Mouse (Mus musculus) embryonic facial prominence, embryonic 15.5 days (tissue): ENCODE data around the gene Cacna1s. TPM values are rescaled to one million over a fixed set of nuclear protein-coding genes. Genes with fewer than 3 reads are reported as not detected.
A peak's percentile ranks its signal among the peaks of the same experiment; 100 is the strongest.

Source experiments
- ATAC-seq: fragments of 200-750 bp; cut with Nextera tagmentation; 2 replicates; pipeline ENCODE4 v1.8.0; 2017; ENCODE audit warnings: low read depth, moderate TSS enrichment; ENCODE audit not compliant: insufficient number of reproducible peaks, low FRiP score, low TSS enrichment
- H3K27ac ChIP-seq: fragments of 300-500 bp; sonication (generic); replicated peaks from 2 replicates; pipeline ENCODE4 v1.5.1; 2015; ENCODE audit warnings: mild to moderate bottlenecking, inconsistent platforms
- H3K27me3 ChIP-seq: fragments of 300-500 bp; sonication (generic); 2 replicates; pipeline ENCODE4 v1.6.1; 2015; ENCODE audit warnings: inconsistent platforms
- H3K36me3 ChIP-seq: fragments of 300-500 bp; sonication (generic); 2 replicates; pipeline ENCODE4 v1.6.1; 2015; ENCODE audit warnings: mild to moderate bottlenecking, inconsistent platforms
- H3K4me1 ChIP-seq: fragments of 300-500 bp; sonication (generic); 2 replicates; pipeline ENCODE4 v1.6.1; 2015; ENCODE audit warnings: inconsistent platforms
- H3K4me2 ChIP-seq: fragments of 300-500 bp; sonication (generic); replicated peaks from 2 replicates; pipeline ENCODE4 v1.6.1; 2015; ENCODE audit warnings: mild to moderate bottlenecking, inconsistent platforms
- H3K4me3 ChIP-seq: fragments of 300-500 bp; sonication (generic); replicated peaks from 2 replicates; pipeline ENCODE4 v1.5.1; 2015; ENCODE audit warnings: mild to moderate bottlenecking, inconsistent platforms
- H3K9ac ChIP-seq: fragments of 300-500 bp; sonication (generic); 2 replicates; pipeline ENCODE4 v1.6.1; 2015; ENCODE audit warnings: inconsistent platforms
- H3K9me3 ChIP-seq: fragments of 300-500 bp; sonication (generic); replicated peaks from 2 replicates; pipeline ENCODE4 v1.6.1; 2016; ENCODE audit warnings: inconsistent platforms
- WGBS: fragments of 180-500 bp; shearing (Covaris S2); methylation state at CpG from one replicate; pipeline ENCODE4 v1.1.7; 2015; 5-methylcytosine and 5-hydroxymethylcytosine counted together
- polyA plus RNA-seq: library from polyadenylated mRNA; unstranded; fragments of >200 nt; fragmentation: Nextera tagmentation; extraction: Ambion mirVana; gene quantifications from 2 replicates; pipeline ENCODE4 v1.2.1, GENCODE M21; 2015

The Cacna1s gene
- polyA plus RNA-seq, 1 experiment from 2014 or later = 5.2 TPM

GRCm38 (mm10) chr1:136051465-136051864 lies 1.1 kb upstream of the Cacna1s start:
- ATAC-seq = peak; percentile 59; the same call in 1 of the 2 replicates
- no peaks in the 10 kb centered on the region for H3K36me3 ChIP-seq
- H3K4me3 ChIP-seq = peak overlapping the region; percentile 38
- WGBS = 0% methylated on average over 6 of the region's 6 CpGs
- no peak overlapping the region for H3K9ac ChIP-seq
- H3K27me3 ChIP-seq = peaks cover 39% of the 10 kb centered on the region
- H3K27ac ChIP-seq = no peak overlapping the region
- H3K4me2 ChIP-seq = peak overlapping the region; percentile 59
- no peaks in the 10 kb centered on the region for H3K9me3 ChIP-seq
- H3K4me1 ChIP-seq = peaks cover 13% of the 10 kb centered on the region

- Histone ChIP-seq H3K27me3 (peaks cover 15% of the 10 kb centered on the region), H3K4me3 (no peak overlapping the region), H3K4me1 (peaks cover 7% of the 10 kb centered on the region), H3K4me2 (no peak overlapping the region), H3K36me3 (no peaks in the 10 kb centered on the region), H3K27ac (no peak overlapping the region), H3K9ac (no peak overlapping the region), H3K9me3 (no peaks in the 10 kb centered on the region)
- WGBS = 71% methylated on average over 3 of the region's 3 CpGs
- no peak for ATAC-seq
Observed at GRCm38 (mm10) chr1:136055771-136056170, 3.2 kb downstream of the Cacna1s start.

GRCm38 (mm10) chr1:136058594-136058993 lies 6.0 kb downstream of the Cacna1s start:
- H3K36me3 ChIP-seq = no peaks in the 10 kb centered on the region
- H3K9ac ChIP-seq = no peak overlapping the region
- WGBS = 54% methylated on average over 3 of the region's 3 CpGs
- no peak overlapping the region for H3K4me3 ChIP-seq
- no peak for ATAC-seq
- H3K4me2 ChIP-seq = no peak overlapping the region
- no peaks in the 10 kb centered on the region for H3K4me1 ChIP-seq
- H3K27me3 ChIP-seq = no peaks in the 10 kb centered on the region
- H3K9me3 ChIP-seq = no peaks in the 10 kb centered on the region
- no peak overlapping the region for H3K27ac ChIP-seq

DNA sequence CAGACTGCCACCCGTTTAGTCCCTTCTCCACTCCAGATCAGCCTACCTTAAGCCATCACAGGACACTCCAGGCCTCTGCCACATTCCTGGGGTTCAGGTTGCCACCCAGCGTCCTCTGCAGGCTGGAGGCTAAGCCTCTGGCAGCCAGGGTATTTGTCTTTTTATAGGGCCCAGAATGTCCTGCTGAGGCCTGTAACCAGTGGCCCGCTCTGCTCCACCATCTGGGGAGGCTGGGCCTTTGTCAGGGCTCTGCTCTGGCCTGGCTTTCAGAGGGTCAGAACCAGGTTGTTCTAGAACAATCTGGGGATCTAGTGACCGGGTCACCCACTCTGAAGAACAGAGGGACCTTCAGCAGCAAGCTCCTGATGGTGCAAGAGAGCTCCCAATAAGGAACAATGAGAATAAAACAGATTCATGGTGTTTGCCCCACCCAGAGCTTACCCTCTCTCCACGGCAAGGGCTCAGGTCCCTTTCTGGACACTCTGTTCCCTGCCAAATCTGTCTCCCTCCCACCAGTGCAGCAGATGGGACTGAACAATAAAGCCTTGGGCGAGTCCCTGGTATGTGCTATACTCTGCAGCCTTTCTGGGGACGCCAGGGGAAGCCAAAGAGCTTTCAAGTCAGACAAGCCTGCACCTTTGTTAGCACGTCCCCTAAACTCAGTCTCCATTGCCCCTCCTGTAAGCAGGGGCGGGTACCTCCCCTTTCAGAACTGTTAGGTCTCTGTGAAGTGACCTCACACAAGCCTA lies 8.7 kb downstream of the Cacna1s start:
- Histone ChIP-seq H3K36me3 (no peaks in the 10 kb centered on the region), H3K4me1 (no peaks in the 10 kb centered on the region), H3K27ac (no peak overlapping the region), H3K4me3 (no peak overlapping the region), H3K9me3 (no peaks in the 10 kb centered on the region), H3K27me3 (no peaks in the 10 kb centered on the region), H3K4me2 (no peak overlapping the region), H3K9ac (no peak overlapping the region)
- WGBS = 51% methylated on average over 9 of the region's 9 CpGs
- ATAC-seq = peak; percentile 41; the same call in 1 of the 2 replicates

GRCm38 (mm10) chr1:136061790-136062141 lies 9.2 kb downstream of the Cacna1s start:
- Histone ChIP-seq H3K4me3 (no peak overlapping the region), H3K4me1 (no peaks in the 10 kb centered on the region), H3K9ac (no peak overlapping the region), H3K9me3 (no peaks in the 10 kb centered on the region), H3K36me3 (no peaks in the 10 kb centered on the region), H3K27ac (no peak overlapping the region), H3K4me2 (no peak overlapping the region), H3K27me3 (no peaks in the 10 kb centered on the region)
- 81% methylated on average over 7 of the region's 7 CpGs for WGBS
- no peak for ATAC-seq

DNA sequence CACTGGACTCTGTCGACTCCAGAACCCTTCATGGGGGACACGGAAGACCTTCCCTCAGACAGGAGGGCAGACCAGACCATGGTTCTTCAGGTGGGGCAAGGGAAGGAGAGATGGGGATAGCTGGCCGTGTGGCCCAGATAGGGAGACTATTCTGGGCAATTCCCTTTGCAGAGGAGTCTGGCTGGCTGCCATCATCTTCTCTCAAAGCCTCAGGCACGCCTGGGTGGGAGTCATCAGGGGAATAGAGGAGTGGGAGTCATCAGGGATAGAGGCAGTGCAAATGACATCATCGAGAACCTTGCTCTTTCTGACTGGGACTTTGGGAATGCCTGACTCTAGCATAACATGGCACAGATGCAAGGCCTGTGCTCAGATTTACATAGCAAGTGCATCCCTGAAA lies 11.4 kb downstream of the Cacna1s start:
- H3K27ac ChIP-seq = no peak overlapping the region
- no peaks in the 10 kb centered on the region for H3K4me1 ChIP-seq
- no peaks in the 10 kb centered on the region for H3K9me3 ChIP-seq
- H3K4me2 ChIP-seq = no peak overlapping the region
- no peak for ATAC-seq
- no peaks in the 10 kb centered on the region for H3K27me3 ChIP-seq
- H3K9ac ChIP-seq = no peak overlapping the region
- H3K4me3 ChIP-seq = no peak overlapping the region
- no peaks in the 10 kb centered on the region for H3K36me3 ChIP-seq
- 62% methylated on average over 5 of the region's 5 CpGs for WGBS

DNA sequence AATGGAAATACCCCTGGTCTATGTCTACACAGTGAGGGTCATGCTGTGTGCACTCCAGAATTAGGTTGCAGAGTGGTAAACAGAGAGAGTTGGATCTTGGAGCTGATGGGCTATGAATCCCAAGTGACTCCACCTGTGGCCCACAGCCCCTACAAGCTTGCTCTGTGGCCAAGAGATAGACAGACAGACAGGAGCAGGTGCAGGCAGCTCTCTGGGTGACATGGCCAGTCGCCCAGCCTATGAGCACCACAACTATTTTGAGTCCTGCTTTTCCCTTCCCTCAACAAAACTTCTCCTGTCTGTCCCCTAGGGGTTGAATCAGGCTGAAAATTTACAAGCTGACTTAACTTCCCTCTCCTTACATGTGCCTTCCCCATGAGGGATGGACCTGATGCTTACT lies 14.1 kb downstream of the Cacna1s start:
- no peaks in the 10 kb centered on the region for H3K9me3 ChIP-seq
- no peaks in the 10 kb centered on the region for H3K36me3 ChIP-seq
- H3K27ac ChIP-seq = no peak overlapping the region
- no peak overlapping the region for H3K4me3 ChIP-seq
- no peaks in the 10 kb centered on the region for H3K27me3 ChIP-seq
- H3K9ac ChIP-seq = no peak overlapping the region
- no peaks in the 10 kb centered on the region for H3K4me1 ChIP-seq
- ATAC-seq = no peak
- no peak overlapping the region for H3K4me2 ChIP-seq
- 44% methylated on average over 1 of the region's 1 CpGs for WGBS

GRCm38 (mm10) chr1:136067579-136067978 lies 15.0 kb downstream of the Cacna1s start:
- Histone ChIP-seq H3K4me1 (no peaks in the 10 kb centered on the region), H3K9me3 (no peaks in the 10 kb centered on the region), H3K4me3 (no peak overlapping the region), H3K27me3 (no peaks in the 10 kb centered on the region), H3K27ac (no peak overlapping the region), H3K4me2 (no peak overlapping the region), H3K9ac (no peak overlapping the region), H3K36me3 (no peaks in the 10 kb centered on the region)
- WGBS = 70% methylated on average over 3 of the region's 3 CpGs
- ATAC-seq = no peak

GRCm38 (mm10) chr1:136076086-136076485 lies 23.5 kb downstream of the Cacna1s start:
- 8% methylated on average over 3 of the region's 3 CpGs for WGBS
- Histone ChIP-seq H3K4me3 (no peak overlapping the region), H3K27me3 (0 out of 2 replicates have a peak, but pooled peaks cover 5% of the 10 kb centered on the region), H3K9me3 (no peaks in the 10 kb centered on the region), H3K4me2 (no peak overlapping the region), H3K36me3 (no peaks in the 10 kb centered on the region), H3K9ac (no peak overlapping the region), H3K4me1 (no peaks in the 10 kb centered on the region), H3K27ac (no peak overlapping the region)
- no peak for ATAC-seq

GRCm38 (mm10) chr1:136077656-136078055 lies 25.1 kb downstream of the Cacna1s start:
- Histone ChIP-seq H3K4me1 (no peaks in the 10 kb centered on the region), H3K27me3 (0 out of 2 replicates have a peak, but pooled peaks cover 5% of the 10 kb centered on the region), H3K27ac (no peak overlapping the region), H3K9ac (no peak overlapping the region), H3K36me3 (no peaks in the 10 kb centered on the region), H3K4me3 (no peak overlapping the region), H3K9me3 (peaks cover 10% of the 10 kb centered on the region; the same call in 1 of the 2 replicates), H3K4me2 (no peak overlapping the region)
- 62% methylated on average over 4 of the region's 4 CpGs for WGBS
- no peak for ATAC-seq

GRCm38 (mm10) chr1:136081161-136081560 lies 28.6 kb downstream of the Cacna1s start:
- Histone ChIP-seq H3K27me3 (0 out of 2 replicates have a peak, but pooled peaks cover 5% of the 10 kb centered on the region), H3K27ac (no peak overlapping the region), H3K36me3 (no peaks in the 10 kb centered on the region), H3K9me3 (peaks cover 10% of the 10 kb centered on the region; the same call in 1 of the 2 replicates), H3K4me2 (no peak overlapping the region), H3K4me1 (no peaks in the 10 kb centered on the region), H3K4me3 (no peak overlapping the region), H3K9ac (no peak overlapping the region)
- WGBS = 89% methylated on average over 1 of the region's 1 CpGs
- ATAC-seq = no peak
